Mouse (Mus musculus): ENCODE results near the gene Med13l. TPM values are rescaled to one million over a fixed set of nuclear protein-coding genes. Genes with fewer than 3 reads are reported as not detected.

Med13l gene
- 10 to 100 TPM; 33.9 to 38.2 TPM for total RNA-seq (2021)
- long read RNA-seq, experiment 1, partial matches to known transcripts = 1 of 1 reads
- long read RNA-seq, experiment 1, other reads (novel, unspliced or antisense) = 0 of 1 reads
- long read RNA-seq, experiment 2, partial matches to known transcripts = 9 of 9 reads
- long read RNA-seq, experiment 2, other reads (novel, unspliced or antisense) = 0 of 9 reads

DNA sequence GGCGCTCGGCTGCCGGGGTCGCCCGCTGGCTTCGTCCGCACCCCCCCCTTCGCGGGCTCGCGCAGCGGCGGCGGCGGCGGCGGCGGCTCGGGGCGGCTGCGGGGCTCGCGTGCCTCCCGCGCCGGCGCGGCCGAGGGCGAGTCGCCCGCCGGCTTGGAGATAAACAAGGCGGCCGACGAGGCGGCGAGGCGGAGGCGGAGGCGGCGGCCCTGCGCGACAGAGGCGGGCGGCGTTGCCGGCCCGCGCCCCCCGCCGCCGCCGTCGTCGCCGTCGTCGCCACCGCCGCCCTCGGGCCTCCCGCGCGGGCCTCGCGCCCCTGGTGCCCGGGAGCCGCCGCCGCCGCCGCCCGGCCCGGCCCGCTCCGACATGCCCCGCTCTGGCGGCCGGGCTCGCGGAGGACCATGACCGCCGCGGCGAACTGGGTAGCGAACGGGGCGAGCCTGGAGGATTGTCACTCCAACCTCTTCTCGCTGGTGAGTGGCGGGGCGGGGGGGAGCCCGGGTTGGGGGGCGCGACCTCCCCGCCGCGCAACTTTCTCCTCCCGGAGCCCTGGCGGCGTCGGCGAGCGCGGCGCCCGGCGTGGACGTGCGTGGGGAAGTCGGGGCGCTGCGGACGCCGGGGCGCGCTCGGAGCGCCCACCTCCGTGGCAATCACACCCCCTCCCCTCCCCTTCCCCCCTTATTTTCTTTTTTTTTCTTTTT lies at the start of gene Med13l:
Gene Med13l, plus strand, starts transcription at position 295 of the 701 bp plus-strand sequence.
- DNase-seq (ENCODE audit: low spot score in 2 of 2) = peak; percentile 67 to 73

DNA sequence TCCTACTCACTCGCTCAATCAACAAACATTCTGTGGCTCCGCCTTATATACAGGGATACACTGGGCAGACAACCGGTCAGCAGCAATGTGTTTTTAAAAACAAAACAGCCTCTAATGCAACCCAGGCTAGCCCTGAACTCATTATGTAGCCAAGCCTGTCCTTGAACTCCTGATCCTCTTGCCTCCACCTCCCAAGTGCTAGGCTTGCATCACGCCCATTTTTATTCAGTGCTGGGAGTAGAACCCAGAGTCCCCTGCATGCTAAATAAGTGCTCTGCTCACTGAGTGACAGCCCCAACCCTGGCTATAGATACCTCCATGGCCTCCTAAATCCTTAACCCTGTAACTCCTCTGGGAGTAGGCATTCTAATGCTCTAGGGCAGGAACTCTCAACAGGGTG lies 49.5 kb upstream of the Med13l start:
- no peak for DNase-seq (ENCODE audit: low spot score in 2 of 2)

DNA sequence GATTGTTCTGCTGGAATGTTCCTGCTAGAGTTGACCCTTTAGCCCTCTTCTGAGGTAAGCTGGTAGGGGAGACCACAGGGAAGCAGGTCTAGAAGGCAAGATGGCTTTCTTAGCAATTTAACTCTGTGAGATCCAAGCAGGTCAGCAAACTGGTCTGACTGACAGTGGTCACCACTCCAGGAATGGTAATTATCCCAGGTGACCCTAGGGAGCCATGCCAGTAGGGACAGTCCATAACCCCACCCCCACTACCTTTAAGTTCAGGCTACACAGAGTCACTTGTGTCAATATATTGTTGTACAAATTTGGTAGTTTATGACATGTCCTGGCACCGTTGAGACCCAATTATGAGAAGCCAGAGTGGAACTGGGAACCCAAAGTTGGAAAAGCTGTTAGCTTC lies 47.5 kb upstream of the Med13l start:
- DNase-seq (ENCODE audit: low spot score in 2 of 2) = no peak

DNA sequence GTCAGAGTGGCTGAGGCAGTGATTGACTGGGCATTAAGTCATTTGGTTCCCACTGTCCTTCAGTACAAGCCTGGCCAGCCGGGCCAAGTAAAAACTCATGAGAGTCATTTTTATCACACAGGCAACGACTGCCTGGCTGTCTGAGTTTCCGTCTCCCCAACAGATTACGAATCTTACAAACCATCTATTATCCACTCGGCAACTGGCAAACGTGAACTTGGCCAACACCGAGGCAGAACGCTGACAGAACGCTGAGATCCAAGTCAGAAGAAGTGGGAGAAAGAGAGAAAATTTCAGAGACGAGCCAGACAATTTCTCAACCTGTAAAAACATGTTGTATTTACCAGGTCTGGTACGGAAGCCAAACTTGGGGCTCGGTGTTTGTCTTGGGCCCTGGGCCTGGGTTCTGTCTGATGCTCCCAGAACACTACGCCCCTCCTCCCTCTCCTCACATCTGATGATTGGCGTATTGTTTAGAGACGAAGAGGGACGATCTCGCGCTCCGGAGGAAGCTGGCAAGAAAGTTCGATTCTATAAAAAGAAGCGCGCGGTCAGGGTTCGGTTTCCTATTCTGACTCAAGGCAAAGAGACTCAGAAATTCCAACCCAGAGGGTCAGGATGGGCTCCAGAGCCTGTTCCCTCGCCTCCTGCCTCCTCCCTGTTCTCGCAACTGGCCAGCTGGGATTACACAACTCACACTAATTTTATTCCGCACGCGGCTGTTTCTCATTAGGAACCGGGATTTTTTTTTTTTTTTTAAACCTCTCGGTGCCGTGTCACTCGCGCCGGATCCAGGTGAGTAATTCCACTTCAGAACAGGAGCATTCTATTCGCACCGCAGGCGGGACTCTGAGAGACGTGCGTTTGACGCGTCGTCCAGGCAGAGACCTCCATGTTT lies 46.6 kb upstream of the Med13l start:
- peak; percentile 30 to 48 for DNase-seq (ENCODE audit: low spot score in 2 of 2)

DNA sequence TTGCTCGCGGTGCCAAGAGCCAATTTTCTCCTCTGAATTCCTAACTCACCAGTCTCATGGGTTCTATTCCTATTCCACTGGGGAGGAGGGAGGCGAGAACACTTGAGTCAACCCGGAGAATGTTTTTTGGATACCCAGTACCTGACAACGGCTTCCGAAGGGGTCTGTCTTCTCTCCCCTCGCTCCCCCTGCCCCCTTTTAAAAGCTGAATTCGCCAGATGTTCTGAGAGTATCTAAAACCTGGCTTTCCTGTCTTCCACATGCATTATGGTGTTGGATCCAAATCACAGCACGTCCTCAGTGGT lies 46.0 kb upstream of the Med13l start:
- no peak for DNase-seq (ENCODE audit: low spot score in 2 of 2)

DNA sequence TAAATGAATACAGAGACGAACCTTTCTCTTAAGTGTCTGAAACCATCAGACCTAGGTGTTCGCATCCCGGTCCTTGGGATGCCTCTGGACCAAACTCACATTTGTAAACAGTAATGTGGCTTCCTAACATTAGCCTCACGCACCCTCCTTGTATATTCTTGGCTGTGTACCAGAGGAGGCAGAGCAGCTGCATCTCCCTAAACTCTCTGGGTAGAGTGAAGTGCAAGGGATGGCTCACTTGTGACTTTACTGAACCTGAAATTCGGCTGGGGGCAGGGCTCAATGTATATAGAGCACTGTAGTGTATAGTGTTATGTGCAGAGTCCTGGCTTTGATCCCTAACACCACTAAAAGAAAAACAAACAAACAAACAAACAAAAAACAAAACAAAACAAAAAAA lies 45.6 kb upstream of the Med13l start:
- DNase-seq (ENCODE audit: low spot score in 2 of 2) = no peak

DNA sequence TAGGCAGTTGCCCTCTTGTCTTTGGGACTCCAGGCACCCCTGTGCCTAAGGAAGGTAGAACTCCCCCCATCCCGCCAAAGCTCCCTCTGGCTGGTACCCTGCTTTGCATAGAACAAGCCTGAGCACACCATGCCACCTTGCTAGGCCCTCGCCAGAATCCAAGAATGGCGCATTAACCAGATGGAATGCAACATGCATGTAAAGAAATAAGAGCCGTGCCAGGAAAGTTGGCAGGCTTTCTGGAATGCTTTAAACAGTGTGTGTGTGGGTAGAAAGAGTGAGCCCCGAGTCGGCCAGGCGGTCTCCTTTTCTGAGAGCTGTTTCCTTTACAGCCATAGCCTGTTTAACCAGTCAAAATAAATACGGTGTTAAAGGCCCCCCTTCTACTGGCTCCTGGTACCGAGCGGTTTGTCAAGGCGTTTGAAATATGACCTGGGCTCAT lies 45.2 kb upstream of the Med13l start:
- no peak for DNase-seq (ENCODE audit: low spot score in 2 of 2)

DNA sequence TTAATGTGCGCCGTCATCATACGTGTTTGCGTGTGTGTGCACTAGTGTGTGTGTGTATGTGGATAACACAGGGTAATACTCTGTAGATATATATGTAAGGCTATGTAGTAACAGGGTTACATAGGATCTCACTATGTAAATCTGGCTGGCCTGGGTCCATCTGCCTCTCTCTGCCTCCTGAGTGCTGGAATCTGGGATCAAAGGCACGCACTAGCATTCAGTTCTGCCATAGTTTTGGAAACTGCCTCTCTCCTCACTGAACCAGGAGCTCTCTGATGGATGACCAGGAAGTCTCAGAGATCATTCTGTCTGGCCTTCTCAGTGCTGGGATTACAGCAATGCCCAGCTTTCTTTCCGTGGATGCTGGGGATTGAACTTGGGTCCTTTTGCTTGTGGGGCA lies 44.4 kb upstream of the Med13l start:
- DNase-seq (ENCODE audit: low spot score in 2 of 2) = no peak

DNA sequence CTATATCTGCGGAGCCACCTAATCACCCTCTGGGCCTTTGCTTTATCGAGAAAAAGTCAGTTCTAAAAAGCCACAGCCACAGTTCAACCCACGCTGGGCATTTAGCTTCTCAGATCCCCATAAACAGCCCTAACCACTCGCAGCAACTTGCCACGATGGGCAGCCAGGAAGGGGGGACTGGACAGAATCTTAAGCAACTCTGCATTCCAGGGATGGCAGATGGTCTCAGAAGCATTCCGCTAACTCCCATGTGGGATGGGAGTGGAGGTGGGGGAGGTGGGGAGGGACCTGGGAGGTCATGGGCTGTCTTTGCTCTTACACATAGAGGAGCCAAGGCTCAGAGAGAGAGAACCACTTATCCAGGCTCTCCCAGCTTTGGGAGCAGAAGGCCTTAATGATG lies 44.0 kb upstream of the Med13l start:
- no peak for DNase-seq (ENCODE audit: low spot score in 2 of 2)

DNA sequence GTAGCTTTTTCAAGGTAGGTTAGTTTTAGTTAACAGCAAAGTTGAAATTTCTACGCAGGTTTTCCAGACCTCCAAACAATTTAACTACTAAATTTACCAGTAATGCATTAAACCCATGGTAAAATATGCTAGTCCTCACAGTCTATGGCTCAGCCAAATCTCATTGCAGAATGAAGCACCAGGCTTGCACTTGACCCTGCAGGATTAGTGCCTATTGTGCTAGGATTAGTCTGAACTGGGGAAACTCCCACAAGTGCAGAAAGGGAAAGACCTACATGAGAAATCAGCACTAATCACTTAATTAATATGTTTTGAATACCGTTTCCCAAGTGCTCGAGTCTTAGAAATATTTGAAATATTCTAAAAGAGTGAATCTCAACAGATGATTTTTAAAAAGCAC lies 40.0 kb upstream of the Med13l start:
- no peak for DNase-seq (ENCODE audit: low spot score in 2 of 2)

DNA sequence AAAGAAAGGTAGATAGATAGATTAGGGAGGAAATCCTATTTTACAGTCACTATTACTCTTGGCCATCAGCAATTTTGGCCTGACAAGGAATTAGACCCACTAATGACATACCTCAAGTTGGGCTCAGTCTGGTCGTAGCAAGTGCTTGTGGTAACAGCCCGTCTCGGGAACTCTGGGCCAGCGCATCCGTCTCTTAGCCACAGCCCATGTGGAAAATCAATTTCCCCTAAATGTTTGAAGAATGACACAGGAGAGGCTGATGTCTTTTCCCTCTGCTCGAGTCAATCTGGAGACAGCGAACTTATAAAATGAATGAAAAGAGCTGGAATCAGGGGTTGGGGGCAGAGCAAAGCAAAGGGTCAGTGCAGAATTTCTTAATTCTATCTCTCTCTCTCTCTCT lies 36.1 kb upstream of the Med13l start:
- no peak for DNase-seq (ENCODE audit: low spot score in 2 of 2)

DNA sequence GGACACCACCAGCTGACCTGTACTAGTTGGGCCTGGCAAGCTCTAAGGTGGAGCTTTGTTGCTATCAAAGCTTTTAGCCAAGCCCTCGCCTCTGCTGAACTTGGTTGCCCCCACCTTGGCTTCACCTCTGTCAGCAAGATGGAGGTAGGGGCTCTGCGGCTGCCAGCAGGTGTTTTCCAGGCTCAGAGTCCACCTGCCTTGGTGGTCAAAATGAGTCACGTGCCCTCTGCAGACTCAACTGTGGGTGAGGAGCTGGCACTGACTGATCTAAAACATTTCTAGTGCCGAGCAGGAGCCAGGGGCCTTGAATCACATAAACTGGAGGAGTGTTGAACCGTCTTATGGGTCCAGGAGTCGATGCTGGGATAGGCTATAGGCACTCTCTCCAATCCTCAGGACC lies 34.8 kb upstream of the Med13l start:
- DNase-seq (ENCODE audit: low spot score in 2 of 2) = no peak

DNA sequence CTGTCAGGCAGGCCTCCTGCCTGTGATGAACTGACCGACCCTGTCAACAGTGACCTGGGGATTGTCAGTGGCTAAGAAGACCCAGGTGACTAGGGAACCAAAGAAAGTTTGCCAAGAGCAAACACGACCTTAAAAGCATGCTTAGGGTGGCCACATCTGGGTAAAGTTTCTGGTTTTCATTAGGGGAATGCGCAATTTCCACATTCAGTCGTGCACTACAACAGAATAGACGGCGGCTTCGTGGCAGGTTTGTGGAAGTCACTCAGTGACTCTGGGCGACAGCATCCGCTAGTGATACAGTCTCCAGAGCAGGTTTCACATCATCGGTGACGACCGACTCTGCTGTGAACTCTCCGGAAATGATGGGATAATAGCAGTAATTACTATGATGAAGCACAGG lies 34.0 kb upstream of the Med13l start:
- no peak for DNase-seq (ENCODE audit: low spot score in 2 of 2)

DNA sequence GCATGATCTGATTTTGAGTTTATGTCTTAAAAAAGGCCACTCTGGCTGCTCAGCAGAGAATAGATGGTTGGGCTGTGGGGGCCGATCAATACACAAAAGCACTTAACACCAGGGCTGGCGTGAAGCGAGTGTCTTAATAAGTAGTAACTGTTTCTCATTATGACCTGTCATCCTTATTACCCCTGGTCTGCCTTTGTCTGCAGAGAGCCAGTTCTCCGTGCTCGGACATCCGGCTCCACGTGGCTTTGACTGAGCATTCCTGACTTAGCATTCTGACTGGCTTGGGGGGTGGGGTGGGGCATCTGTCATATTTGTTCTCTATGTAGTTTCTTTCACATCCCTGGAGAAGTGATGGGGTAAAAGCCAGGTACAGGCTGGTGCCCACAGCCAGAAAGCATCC lies 31.2 kb upstream of the Med13l start:
- DNase-seq (ENCODE audit: low spot score in 2 of 2) = no peak

DNA sequence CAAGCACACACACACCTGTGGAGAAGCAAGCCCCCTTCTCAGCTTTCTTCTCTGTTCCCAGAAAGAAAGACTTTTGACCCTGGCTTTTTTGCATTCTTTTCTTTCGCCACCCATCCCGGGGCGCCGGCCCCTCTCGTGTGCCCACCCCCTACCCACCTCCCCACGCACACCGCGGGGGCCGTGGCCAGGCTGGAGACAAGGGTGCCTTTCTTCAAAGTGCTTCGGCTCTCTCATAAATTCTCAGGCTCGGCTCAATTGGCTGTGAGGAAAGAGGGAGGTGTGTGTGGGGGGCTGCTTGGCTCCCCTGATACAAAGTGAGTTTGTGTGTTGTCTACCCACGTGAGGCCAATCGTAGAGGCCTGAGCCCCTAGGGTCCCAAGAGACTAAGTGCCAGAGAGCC lies 28.4 kb upstream of the Med13l start:
- DNase-seq (ENCODE audit: low spot score in 2 of 2) = no peak

DNA sequence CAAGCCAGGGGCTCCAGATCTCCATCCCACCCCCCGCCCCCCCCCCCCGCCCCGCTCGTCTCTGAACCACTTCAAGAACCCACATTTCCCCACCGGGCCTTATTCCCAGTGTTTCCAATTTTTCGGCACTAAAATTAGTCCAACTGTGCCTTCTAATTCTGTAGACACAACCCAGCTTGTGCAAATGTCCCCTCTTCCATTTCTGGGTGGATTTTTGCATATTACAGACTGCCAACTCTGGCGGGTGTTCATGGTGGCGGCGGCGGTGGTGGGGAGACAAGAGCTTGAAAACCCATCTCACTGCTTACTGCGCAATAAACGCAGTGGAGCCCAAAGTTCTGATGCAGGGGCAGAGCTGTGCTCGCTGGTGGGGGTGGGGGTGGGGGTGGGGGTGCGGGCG lies 27.8 kb upstream of the Med13l start:
- no peak for DNase-seq (ENCODE audit: low spot score in 2 of 2)

DNA sequence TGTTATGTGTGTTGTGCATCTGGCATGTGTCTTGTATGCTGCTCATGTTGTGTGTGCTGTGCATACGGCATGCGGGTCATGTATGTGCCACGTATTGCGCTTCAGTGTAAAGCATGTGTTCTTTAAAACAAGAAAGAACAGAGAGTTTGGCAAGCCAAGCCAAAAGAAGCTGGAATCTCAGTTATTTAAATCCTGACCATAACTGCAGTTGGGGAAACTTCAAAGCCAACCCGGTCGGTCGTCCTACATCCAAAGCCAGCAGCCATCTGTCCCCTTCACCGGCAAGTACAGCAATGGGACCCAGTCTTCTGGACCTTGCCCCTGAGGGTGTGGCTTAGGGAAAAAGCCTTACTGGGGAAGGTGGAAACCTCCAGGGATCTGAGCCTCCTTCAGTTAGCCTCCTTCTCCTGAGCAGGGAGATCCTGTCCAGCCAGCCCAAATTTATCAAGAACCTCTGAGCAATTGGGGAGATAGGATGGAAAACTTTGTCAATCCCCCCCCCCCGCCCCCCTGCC lies 26.0 kb upstream of the Med13l start:
- no peak for DNase-seq (ENCODE audit: low spot score in 2 of 2)

DNA sequence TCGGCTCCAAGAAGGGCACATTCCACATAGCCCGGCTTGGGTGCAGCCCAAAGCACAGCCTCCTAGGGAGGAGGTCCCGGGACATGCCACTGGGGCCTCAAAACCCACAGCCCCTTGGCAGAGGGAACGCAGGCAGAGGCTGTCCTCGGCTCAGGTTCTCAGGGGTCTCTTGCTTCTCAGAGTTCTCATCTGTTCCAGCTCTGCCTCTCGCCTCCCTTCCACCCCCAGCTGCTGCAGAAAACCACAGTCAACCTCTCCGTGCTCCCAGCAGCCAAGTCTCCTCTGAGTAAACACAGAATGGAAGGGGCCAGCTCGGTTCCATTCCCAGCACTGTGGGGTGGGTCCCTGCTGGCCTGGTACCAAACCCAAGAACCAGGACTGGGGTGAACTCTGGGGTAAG lies 25.3 kb upstream of the Med13l start:
- DNase-seq (ENCODE audit: low spot score in 2 of 2) = no peak

DNA sequence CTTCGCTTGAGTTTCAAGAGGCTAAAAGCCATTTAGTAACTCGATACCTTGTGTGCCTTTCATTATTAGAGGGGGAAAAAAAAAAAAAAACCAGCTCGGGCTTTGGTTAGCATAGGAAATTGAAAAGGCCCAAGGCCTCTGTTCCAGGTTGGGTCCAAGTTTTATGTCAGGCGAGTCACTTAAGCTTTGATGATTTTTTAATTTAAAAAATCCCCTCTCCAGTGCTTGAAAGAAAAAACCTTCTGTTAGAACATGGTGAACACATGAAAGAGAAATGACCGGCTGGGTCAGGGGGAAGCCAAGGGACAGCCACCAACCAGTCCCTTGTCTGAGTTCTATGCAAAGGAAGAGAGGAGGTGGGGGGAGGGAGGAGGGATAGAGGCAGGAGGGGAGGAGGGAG lies 22.0 kb upstream of the Med13l start:
- DNase-seq (ENCODE audit: low spot score in 2 of 2) = no peak

DNA sequence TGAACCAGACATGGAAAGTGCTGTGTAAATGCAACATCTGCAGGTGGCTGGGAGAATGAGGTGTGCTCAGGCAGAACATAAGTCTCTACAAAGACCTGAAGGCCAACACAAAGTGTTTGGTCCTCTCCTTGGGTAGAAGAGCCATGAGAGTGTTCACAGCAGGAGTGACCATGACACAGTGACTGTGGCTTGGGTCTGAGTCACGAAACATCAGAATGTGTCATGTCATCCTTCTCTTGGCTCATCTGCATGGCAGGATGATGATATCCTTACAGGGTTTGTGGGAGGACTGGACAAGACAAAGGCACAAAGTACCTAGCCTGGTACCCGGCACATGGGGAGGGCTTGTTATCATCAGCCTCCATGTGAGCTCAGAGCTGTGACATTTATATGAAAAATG lies 16.7 kb upstream of the Med13l start:
- DNase-seq (ENCODE audit: low spot score in 2 of 2) = no peak

DNA sequence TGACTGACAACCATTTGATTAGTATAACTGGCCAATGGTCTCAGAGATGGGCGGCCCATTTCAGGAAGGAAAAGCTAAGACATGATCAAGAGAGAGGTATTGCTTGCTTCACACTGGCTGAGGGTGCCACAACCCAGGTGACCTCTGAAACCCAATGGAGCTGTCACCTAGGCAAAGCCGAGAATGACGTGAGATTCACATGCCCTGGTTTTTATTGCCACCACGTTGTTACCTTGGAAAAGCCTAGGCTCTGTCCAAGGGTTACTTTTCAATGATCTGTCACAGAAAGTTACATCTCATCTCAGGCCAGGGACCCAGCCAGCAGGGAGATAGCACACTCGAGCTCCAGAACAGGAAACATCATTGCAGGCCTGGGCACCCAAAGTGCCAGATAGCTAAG lies 10.0 kb upstream of the Med13l start:
- DNase-seq (ENCODE audit: low spot score in 2 of 2) = no peak

DNA sequence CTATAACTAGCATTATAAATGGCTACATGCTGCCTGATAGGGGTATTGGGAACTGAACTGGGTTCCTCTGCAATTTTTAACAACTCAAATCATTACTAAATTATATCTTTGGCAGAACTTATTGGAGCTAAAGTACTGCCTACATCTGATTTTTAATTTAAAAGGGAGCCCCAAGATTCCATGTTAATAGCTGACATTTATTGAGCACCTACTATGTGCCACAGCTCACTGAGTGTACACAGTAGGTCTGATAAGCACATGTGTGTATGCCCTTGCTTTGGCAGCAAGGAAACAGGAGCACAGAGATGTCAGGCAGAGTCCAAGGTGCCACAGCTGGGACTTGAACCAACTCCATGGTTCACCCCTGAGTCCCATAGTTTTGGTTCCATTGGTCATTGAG lies 7.2 kb upstream of the Med13l start:
- no peak for DNase-seq (ENCODE audit: low spot score in 2 of 2)
